Mouse (Mus musculus) limb, embryonic 13.5 days (tissue): ENCODE measurements around the gene Zfp382. TPM values are rescaled to one million over a fixed set of nuclear protein-coding genes. Genes with fewer than 3 reads are reported as not detected.

Experiments used
- ATAC-seq: fragments of 200-750 bp; cut with Nextera tagmentation; 2 replicates; pipeline ENCODE4 v1.8.0; 2017; ENCODE audit warnings: low read depth, moderate number of reproducible peaks, moderate TSS enrichment; ENCODE audit not compliant: low FRiP score
- H3K27ac ChIP-seq: fragments of 300-500 bp; sonication (generic); 2 replicates; pipeline ENCODE4 v1.5.1; 2015; ENCODE audit warnings: inconsistent platforms, mild to moderate bottlenecking, moderate library complexity
- H3K27me3 ChIP-seq: fragments of 300-500 bp; sonication (generic); 2 replicates; pipeline ENCODE4 v1.6.1; 2015; ENCODE audit warnings: mild to moderate bottlenecking, inconsistent platforms
- H3K36me3 ChIP-seq: fragments of 300-500 bp; sonication (generic); 2 replicates; pipeline ENCODE4 v1.6.1; 2015; ENCODE audit warnings: inconsistent platforms, mild to moderate bottlenecking, moderate library complexity
- H3K4me1 ChIP-seq: fragments of 300-500 bp; sonication (generic); 2 replicates; pipeline ENCODE4 v1.6.1; 2015; ENCODE audit warnings: inconsistent platforms
- H3K4me2 ChIP-seq: fragments of 300-500 bp; sonication (generic); replicated peaks from 2 replicates; pipeline ENCODE4 v1.6.1; 2015; ENCODE audit warnings: inconsistent platforms, mild to moderate bottlenecking, moderate library complexity
- H3K4me3 ChIP-seq: fragments of 300-500 bp; sonication (generic); 2 replicates; pipeline ENCODE4 v1.5.1; 2015; ENCODE audit warnings: moderate library complexity, mild to moderate bottlenecking, inconsistent platforms
- H3K9ac ChIP-seq: fragments of 300-500 bp; sonication (generic); 2 replicates; pipeline ENCODE4 v1.6.1; 2015; ENCODE audit warnings: mild to moderate bottlenecking, inconsistent platforms
- H3K9me3 ChIP-seq: fragments of 300-500 bp; sonication (generic); 2 replicates; pipeline ENCODE4 v1.6.1; 2016; ENCODE audit warnings: inconsistent platforms
- WGBS: fragments of 180-500 bp; shearing (Covaris S2); methylation state at CpG from one replicate; pipeline ENCODE4 v1.1.7; 2015; 5-methylcytosine and 5-hydroxymethylcytosine counted together
- polyA plus RNA-seq: library from polyadenylated mRNA; unstranded; fragments of >200 nt; fragmentation: Nextera tagmentation; extraction: Ambion mirVana; gene quantifications from 2 replicates; pipeline ENCODE4 v1.2.1, GENCODE M21; 2015

Zfp382 gene
- polyA plus RNA-seq: 13.8 and 14.6 TPM in 2 replicates

- no peaks in the 10 kb centered on the region for H3K27me3 ChIP-seq
- H3K9ac ChIP-seq: peak within 1 kb of the TSS; percentile 79
- H3K4me1 ChIP-seq: peaks cover 7% of the 10 kb centered on the region; the same call in 1 of the 2 replicates
- H3K4me3 ChIP-seq: peak within 1 kb of the TSS; percentile 70
- peak; percentile 96 for ATAC-seq
- H3K27ac ChIP-seq: peak within 1 kb of the TSS; percentile 61; the same call in 1 of the 2 replicates
- H3K9me3 ChIP-seq: no peaks in the 10 kb centered on the region
- H3K36me3 ChIP-seq: peaks cover 14% of the 10 kb centered on the region
- WGBS: under 1% methylated on average over 61 of the region's 61 CpGs
- peak within 1 kb of the TSS; percentile 78 for H3K4me2 ChIP-seq
These were observed at the start of gene Zfp382 for GRCm38 (mm10) chr7:30121308-30122187. Gene Zfp382 (plus strand): TSS chr7:30121942.

- peak; percentile 86 for ATAC-seq
- WGBS: under 1% methylated on average over 48 of the region's 50 CpGs
- Histone ChIP-seq H3K27ac (peak within 1 kb of the TSS; percentile 52), H3K4me3 (peak within 1 kb of the TSS; percentile 79), H3K36me3 (peaks cover 45% of the 10 kb centered on the region), H3K9ac (peak within 1 kb of the TSS; percentile 83), H3K27me3 (no peaks in the 10 kb centered on the region), H3K4me2 (peak within 1 kb of the TSS; percentile 97), H3K4me1 (0 out of 2 replicates have a peak, but pooled peaks cover 4% of the 10 kb centered on the region), H3K9me3 (no peaks in the 10 kb centered on the region)
These were observed 49.4 kb upstream of the Zfp382 start, which contains the start of gene Zfp82 for GRCm38 (mm10) chr7:30072146-30073028. Gene Zfp82 (minus strand): TSS chr7:30072900.

GRCm38 (mm10) chr7:30086524-30086923 lies 35.2 kb upstream of the Zfp382 start:
- no peak overlapping the region for H3K27ac ChIP-seq
- H3K4me2 ChIP-seq: no peak overlapping the region
- peaks cover 56% of the 10 kb centered on the region for H3K36me3 ChIP-seq
- no peaks in the 10 kb centered on the region for H3K27me3 ChIP-seq
- H3K9ac ChIP-seq: no peak overlapping the region
- no peak for ATAC-seq
- peaks cover 19% of the 10 kb centered on the region for H3K4me1 ChIP-seq
- H3K9me3 ChIP-seq: no peaks in the 10 kb centered on the region
- 86% methylated on average over 9 of the region's 9 CpGs for WGBS
- H3K4me3 ChIP-seq: no peak overlapping the region

GRCm38 (mm10) chr7:30089405-30089804 lies 32.3 kb upstream of the Zfp382 start:
- ATAC-seq: no peak
- peak overlapping the region; percentile 67 for H3K4me3 ChIP-seq
- H3K27me3 ChIP-seq: no peaks in the 10 kb centered on the region
- no peak overlapping the region for H3K27ac ChIP-seq
- peaks cover 29% of the 10 kb centered on the region for H3K36me3 ChIP-seq
- peaks cover 25% of the 10 kb centered on the region for H3K4me1 ChIP-seq
- peak overlapping the region; percentile 77 for H3K9ac ChIP-seq
- H3K9me3 ChIP-seq: no peaks in the 10 kb centered on the region
- H3K4me2 ChIP-seq: peak overlapping the region; percentile 69
- 13% methylated on average over 6 of the region's 6 CpGs for WGBS

GRCm38 (mm10) chr7:30090092-30090969 lies 31.4 kb upstream of the Zfp382 start, which contains the start of the genes Gm26920 and Zfp566:
Gene Gm26920 (minus strand): TSS chr7:30090410.
Gene Zfp566 (minus strand): TSS chr7:30090527.
- H3K4me3 ChIP-seq: peak within 1 kb of the TSS; percentile 67
- H3K4me2 ChIP-seq: peak within 1 kb of the TSS; percentile 69
- no peaks in the 10 kb centered on the region for H3K9me3 ChIP-seq
- H3K27ac ChIP-seq: peak within 1 kb of the TSS; percentile 88
- peak within 1 kb of the TSS; percentile 77 for H3K9ac ChIP-seq
- peaks cover 20% of the 10 kb centered on the region for H3K36me3 ChIP-seq
- H3K27me3 ChIP-seq: no peaks in the 10 kb centered on the region
- under 1% methylated on average over 40 of the region's 40 CpGs for WGBS
- ATAC-seq: peak; percentile 94
- peaks cover 25% of the 10 kb centered on the region for H3K4me1 ChIP-seq

GRCm38 (mm10) chr7:30090970-30091585 lies 30.7 kb upstream of the Zfp382 start:
- Histone ChIP-seq H3K27me3 (no peaks in the 10 kb centered on the region), H3K9ac (peak overlapping the region; percentile 43; the same call in 1 of the 2 replicates), H3K27ac (peak overlapping the region; percentile 75; the same call in 1 of the 2 replicates)

GRCm38 (mm10) chr7:30092666-30093065 lies 29.1 kb upstream of the Zfp382 start:
- Histone ChIP-seq H3K9me3 (no peaks in the 10 kb centered on the region), H3K27ac (no peak overlapping the region), H3K4me2 (no peak overlapping the region), H3K27me3 (no peaks in the 10 kb centered on the region), H3K9ac (no peak overlapping the region), H3K4me1 (peaks cover 36% of the 10 kb centered on the region), H3K36me3 (peaks cover 8% of the 10 kb centered on the region), H3K4me3 (no peak overlapping the region)
- ATAC-seq: no peak
- 80% methylated on average over 9 of the region's 9 CpGs for WGBS

More at GRCm38 (mm10) chr7:30090970-30091585, 30.7 kb upstream of the Zfp382 start:
- Histone ChIP-seq H3K4me3 (peak overlapping the region; percentile 67), H3K36me3 (peaks cover 12% of the 10 kb centered on the region), H3K4me2 (peak overlapping the region; percentile 69), H3K4me1 (peaks cover 28% of the 10 kb centered on the region), H3K9me3 (no peaks in the 10 kb centered on the region)
- WGBS: 8% methylated on average over 9 of the region's 9 CpGs
- ATAC-seq: no peak; the same call in 1 of the 2 replicates

- H3K4me1 ChIP-seq: peaks cover 25% of the 10 kb centered on the region
- H3K4me3 ChIP-seq: peak overlapping the region; percentile 62
- no peaks in the 10 kb centered on the region for H3K9me3 ChIP-seq
- peak overlapping the region; percentile 0; the same call in 1 of the 2 replicates for H3K27ac ChIP-seq
- no peaks in the 10 kb centered on the region for H3K27me3 ChIP-seq
- 71% methylated on average over 6 of the region's 6 CpGs for WGBS
- H3K9ac ChIP-seq: peak overlapping the region; percentile 80; the same call in 1 of the 2 replicates
- no peak for ATAC-seq
- H3K4me2 ChIP-seq: peak overlapping the region; percentile 60
- H3K36me3 ChIP-seq: peaks cover 18% of the 10 kb centered on the region
These were observed 27.8 kb upstream of the Zfp382 start for GRCm38 (mm10) chr7:30093918-30094415.

GRCm38 (mm10) chr7:30094646-30095429 lies 26.9 kb upstream of the Zfp382 start, which contains the start of gene Zfp260:
Gene Zfp260 (plus strand): TSS chr7:30094777.
- H3K27me3 ChIP-seq: no peaks in the 10 kb centered on the region
- peak within 1 kb of the TSS; percentile 62 for H3K4me3 ChIP-seq
- H3K27ac ChIP-seq: peak within 1 kb of the TSS; percentile 98
- peaks cover 19% of the 10 kb centered on the region; the same call in 1 of the 2 replicates for H3K4me1 ChIP-seq
- peak within 1 kb of the TSS; percentile 78 for H3K4me2 ChIP-seq
- H3K9me3 ChIP-seq: 0 out of 2 replicates have a peak, but pooled peaks cover 2% of the 10 kb centered on the region
- peak; percentile 86 for ATAC-seq
- H3K9ac ChIP-seq: peak within 1 kb of the TSS; percentile 80
- WGBS: under 1% methylated on average over 26 of the region's 26 CpGs
- peaks cover 27% of the 10 kb centered on the region for H3K36me3 ChIP-seq
